Mouse (Mus musculus) G1E-ER4 (cell line): ENCODE measurements at regions not wholly inside any gene's neighbourhood (a gene's known extent, or its start where the extent isn't known, plus 50 kb on each side); places are given as distances from the start of the nearest gene placed in this dataset.

Experiments
- GATA1 ChIP-seq: IDR thresholded peaks from one replicate; pipeline ENCODE4 v1.8.0; 2012; ENCODE audit warnings: low read length, inconsistent platforms

DNA sequence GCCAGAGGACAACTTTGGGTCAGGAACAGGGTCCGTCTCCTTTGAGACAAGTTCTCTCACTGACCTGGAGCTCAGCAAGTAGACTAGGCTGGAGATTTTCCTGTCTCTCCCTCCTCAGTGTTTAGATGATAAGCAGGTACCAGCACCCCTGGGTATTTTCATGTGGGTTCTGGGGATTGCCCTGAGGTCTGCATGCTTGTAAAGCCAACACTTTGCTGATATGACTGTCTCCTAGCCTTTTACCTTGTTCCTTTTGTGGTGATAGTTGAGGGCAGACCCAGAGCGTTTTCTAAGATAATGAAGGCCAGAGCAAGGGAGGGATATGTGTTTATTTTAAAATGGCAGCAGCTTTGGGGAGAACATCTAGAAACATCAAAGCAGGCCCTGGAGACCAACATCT, 114.1 kb upstream of the Cxcr4 start:
- TF ChIP-seq GATA1 = no peak

- TF ChIP-seq GATA1 = no peak
Measured at GRCm38 (mm10) chr1:128705071-128705503, 113.0 kb upstream of the Cxcr4 start.

- TF ChIP-seq GATA1 = no peak
Measured at GRCm38 (mm10) chr1:128701326-128701725, 109.2 kb upstream of the Cxcr4 start.

DNA sequence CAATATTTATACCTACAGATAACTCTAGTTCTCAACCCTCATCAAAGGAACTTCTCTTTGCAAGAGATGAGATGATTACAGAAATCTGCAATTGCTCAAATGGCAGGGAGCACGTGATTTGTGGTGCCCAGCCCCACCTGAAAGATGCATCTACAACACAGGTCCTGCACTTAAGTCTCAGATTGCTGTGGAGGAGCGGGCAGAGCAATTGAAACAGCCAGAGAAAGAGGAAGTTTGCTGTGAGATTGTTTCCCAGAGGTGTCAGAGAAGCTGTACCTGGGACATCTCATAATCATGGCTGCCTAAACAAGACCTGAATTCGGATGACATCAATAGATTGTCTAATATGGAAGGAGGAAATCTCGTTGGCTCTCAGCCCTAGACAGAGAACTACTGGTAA, 105.9 kb upstream of the Cxcr4 start:
- no peak for TF ChIP-seq GATA1

GRCm38 (mm10) chr1:128695936-128696335, 103.8 kb upstream of the Cxcr4 start:
- no peak for TF ChIP-seq GATA1

DNA sequence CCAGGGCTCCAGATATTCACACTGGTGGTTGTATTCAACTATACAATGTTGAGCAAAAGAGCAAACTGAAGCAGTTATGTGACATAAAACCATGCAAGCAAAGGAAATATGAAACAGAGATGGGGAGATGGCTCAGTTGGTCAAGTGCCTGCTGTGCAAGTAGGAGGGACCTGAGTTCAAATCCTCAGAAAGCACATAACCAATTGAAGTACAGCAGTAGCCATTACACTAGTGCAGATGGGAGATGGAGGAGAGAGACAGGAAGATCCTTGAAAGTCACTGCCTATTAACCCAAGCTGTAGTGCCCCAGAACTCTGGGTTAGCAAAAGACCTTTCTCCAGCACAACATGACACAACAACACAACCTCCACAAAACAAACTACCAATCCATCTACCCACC, 100.7 kb upstream of the Cxcr4 start:
- no peak for TF ChIP-seq GATA1

- no peak for TF ChIP-seq GATA1
Measured at GRCm38 (mm10) chr1:128692313-128692712, 100.2 kb upstream of the Cxcr4 start.

GRCm38 (mm10) chr1:128687236-128687927, 95.3 kb upstream of the Cxcr4 start:
- TF ChIP-seq GATA1 = no peak

DNA sequence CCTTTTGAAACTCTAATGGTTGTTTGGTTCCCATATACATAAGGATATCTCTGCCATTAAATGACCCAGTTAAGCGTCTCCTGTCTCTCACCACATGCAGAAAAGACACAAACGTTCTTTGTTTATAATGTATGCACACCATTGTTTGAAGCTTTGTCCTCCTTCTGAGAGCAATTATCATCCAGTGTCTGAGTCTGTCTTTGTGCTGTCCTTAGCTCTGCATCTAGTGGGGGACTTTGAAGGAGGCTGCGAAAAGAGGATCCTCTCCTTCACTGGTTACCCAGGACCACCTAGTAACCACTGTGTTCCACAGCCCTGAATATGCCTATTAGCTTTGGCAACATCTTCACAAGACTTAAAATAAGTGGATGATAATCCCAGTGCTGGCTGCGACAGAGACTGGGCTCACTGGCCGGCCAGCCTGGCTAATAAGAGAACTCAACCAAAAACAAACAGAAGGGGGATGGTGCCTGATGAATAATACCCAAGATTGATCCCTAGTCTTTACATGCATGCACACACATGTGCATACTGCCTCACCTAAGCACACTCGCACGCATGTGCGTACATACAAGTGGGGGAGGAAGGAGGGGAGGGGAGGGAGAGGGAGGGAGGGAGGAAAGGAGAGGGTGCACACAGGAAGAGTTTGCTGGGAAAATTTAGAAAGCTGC, 93.5 kb upstream of the Cxcr4 start:
- no peak for TF ChIP-seq GATA1

GRCm38 (mm10) chr1:128682942-128683341, 90.8 kb upstream of the Cxcr4 start:
- TF ChIP-seq GATA1 = no peak

DNA sequence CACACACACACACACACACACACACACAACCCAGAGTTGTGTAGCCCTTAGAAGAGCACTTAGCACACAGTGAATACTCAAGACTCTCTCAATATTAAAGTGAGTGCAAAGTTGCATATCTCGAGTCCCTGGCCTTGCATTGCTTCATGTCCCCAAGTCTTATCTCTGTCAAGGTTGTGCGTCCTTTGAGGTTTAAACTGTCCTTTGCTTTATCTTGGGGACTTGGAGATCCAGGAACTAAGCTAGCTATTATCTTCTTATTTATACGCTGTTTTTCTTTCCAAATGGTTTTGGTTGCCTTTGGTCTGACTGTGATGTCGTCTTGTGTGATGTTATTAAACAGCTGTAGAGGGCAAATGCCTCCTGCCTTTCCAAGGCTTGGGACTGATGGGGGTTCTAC, 89.2 kb upstream of the Cxcr4 start:
- TF ChIP-seq GATA1 = peak; percentile 34

- TF ChIP-seq GATA1 = no peak
Measured at GRCm38 (mm10) chr1:128680538-128680937, 88.4 kb upstream of the Cxcr4 start.

- no peak for TF ChIP-seq GATA1
Measured at GRCm38 (mm10) chr1:128680012-128680411, 87.9 kb upstream of the Cxcr4 start.

DNA sequence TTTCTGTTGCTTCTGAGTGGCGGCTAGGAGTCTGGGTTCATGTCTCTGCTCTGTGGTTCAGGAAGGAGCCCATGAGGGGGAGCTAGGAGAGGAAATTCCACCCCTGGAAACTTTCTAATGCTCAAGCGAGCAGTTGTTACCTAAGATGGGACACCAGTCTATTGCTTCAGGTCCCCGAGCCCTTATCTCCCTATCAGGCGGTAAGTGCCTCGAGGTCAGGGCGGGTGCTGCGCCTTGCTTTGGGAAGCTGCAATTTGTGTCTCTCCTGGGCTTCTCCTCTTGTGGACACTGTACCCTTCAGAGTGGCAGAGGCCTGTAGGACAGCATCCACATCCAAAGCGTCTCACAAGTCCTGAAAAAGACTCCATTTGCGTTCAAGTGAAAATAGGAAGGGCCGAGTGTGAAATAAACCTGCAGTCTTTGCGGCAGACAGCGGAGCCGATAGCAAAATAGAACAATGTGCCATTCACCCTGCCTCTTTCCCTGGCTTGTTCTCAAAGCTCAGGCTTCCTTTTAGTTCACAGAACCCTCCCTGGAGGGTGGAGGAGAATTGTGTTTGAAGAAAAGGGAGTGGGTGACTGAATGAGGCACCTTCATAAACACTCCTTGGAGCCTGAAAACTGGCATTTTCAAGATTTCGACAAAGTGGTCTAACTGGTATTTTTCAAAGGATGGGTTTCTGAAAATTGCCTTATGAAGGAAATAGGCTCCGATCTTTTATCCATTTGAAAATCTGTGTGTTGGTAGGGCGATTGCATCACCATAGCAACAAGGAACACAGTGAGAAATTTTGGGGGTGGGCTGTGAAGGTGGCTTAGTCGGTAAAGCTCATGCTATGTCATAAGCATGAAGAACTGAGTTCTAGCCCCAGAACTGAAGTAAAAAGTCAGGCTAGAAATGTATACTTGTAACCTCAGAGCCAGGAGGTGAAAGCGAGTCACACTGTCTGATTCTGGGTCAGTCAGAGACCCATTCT, 87.2 kb upstream of the Cxcr4 start:
- TF ChIP-seq GATA1 = no peak

- no peak for TF ChIP-seq GATA1
Measured at GRCm38 (mm10) chr1:128675538-128675937, 83.4 kb upstream of the Cxcr4 start.

DNA sequence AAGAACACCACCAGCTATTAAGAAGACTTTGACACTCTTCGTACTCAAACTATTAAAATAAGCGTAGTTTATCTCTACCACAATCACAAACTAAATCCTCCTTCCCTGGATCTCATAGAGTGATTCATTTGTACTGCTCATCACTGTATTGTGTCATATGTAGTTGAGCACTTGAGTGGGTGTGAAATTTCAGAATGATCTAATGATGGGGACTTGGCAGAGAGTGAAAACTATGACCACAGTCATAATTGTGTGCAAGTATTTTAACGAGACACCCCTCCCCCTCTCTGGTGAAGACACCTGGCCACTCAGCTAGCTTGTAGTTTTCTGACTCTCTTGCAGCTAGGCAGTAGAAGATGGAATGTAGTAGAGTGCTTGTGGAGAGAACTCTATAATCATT, 80.2 kb upstream of the Cxcr4 start:
- no peak for TF ChIP-seq GATA1
